Mouse (Mus musculus): ENCODE measurements at regions not wholly inside any gene's neighbourhood (a gene's known extent, or its start where the extent isn't known, plus 50 kb on each side); places are given as distances from the start of the nearest gene placed in this dataset.
"Not testable (repeated sequence)": the region's sequence is repeated elsewhere in the genome, so short reads cannot be mapped to it uniquely, and the experiment has no call there.

- DNase-seq (ENCODE audit: extremely low spot score in 1 of 2, low spot score in 2 of 2); intact Hi-C loops (cut with DNase I): not testable (repeated sequence)
Observed at GRCm38 (mm10) chr15:19242962-19243361, 424.2 kb downstream of the Cdh10 start.

DNA sequence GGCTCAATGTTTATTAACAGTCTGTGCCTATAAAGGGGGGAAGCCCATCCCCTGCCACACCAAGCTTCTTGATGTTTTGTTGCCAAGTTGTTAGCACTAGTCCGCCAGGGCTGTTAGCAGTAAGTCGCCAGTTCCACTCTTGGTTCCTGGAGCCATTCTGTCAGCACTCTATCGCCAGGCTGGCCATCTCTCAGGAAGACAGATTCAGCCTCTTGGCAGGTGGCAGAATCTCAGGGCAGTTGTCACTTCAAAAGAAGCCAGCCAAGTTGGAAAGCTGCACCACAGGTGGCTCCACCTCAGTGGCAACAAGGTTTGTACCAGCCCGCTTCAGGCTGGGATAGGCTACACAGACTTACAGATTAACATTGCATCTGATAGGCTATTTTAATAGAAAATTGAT is 428.7 kb downstream of the Cdh10 start:
- DNase-seq (ENCODE audit: extremely low spot score in 1 of 2, low spot score in 2 of 2), result no peak
- intact Hi-C loops (cut with DNase I), result no loop called here

- DNase-seq (ENCODE audit: extremely low spot score in 1 of 2, low spot score in 2 of 2), result peak in 1 of 2 experiments; percentile 36
- intact Hi-C loops (cut with DNase I), result loop anchor here (2.0 to 10.0 kb wide), 2 partner anchors 261 to 453 kb away; no protein-coding TSS in a partner anchor
Observed at GRCm38 (mm10) chr15:19275968-19276826, 457.4 kb downstream of the Cdh10 start.

DNA sequence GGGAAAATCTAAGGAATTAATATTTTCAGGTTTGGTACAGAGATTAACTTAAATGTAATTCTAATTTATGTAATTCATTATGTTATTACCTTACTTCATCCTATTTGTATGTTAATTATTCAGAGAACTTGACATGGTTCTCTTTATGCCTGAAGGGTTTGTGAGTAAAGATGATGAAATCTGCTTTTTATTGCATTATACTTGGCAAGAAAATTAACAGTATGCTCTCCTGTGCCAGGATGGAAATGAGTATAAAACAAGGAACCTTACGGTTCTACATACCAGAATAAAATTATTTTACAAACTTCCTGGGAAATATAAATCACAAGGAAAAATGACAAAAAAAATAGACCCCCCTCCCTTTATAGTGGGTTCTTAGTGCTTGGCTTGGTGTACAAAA is 497.6 kb downstream of the Cdh10 start:
- DNase-seq (ENCODE audit: extremely low spot score in 1 of 2, low spot score in 2 of 2), result no peak
- intact Hi-C loops (cut with DNase I), result no loop called here

DNA sequence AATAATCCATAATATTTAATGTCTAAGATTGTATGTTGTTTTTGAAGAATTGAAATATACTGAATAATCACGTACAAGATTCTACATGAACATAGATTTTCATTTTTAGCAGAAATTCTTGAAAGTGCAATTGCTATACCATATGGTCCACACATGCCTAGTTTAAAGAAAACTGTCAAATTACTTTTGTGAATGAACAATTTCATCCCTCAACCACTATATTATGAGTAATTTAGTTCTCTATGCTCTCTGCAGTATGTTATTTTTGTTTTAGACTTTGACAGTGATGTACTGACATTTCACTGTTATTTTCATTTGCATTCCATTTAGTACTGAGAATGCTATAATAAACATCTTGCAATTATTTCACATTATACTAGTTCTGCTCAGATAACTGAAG is 537.6 kb downstream of the Cdh10 start:
- DNase-seq (ENCODE audit: extremely low spot score in 1 of 2, low spot score in 2 of 2), result no peak
- intact Hi-C loops (cut with DNase I), result no loop called here

- DNase-seq (ENCODE audit: extremely low spot score in 1 of 2, low spot score in 2 of 2), result peak; percentile 22 to 42
- intact Hi-C loops (cut with DNase I), result loop anchor here (10.0 kb wide), 1 partner anchor 94 kb away; no protein-coding TSS in a partner anchor
Observed at GRCm38 (mm10) chr15:19360650-19361049, 541.9 kb downstream of the Cdh10 start.

- no peak for DNase-seq (ENCODE audit: extremely low spot score in 1 of 2, low spot score in 2 of 2)
- intact Hi-C loops (cut with DNase I), result no loop called here
Observed at GRCm38 (mm10) chr15:19389951-19390350, 571.2 kb downstream of the Cdh10 start.

DNA sequence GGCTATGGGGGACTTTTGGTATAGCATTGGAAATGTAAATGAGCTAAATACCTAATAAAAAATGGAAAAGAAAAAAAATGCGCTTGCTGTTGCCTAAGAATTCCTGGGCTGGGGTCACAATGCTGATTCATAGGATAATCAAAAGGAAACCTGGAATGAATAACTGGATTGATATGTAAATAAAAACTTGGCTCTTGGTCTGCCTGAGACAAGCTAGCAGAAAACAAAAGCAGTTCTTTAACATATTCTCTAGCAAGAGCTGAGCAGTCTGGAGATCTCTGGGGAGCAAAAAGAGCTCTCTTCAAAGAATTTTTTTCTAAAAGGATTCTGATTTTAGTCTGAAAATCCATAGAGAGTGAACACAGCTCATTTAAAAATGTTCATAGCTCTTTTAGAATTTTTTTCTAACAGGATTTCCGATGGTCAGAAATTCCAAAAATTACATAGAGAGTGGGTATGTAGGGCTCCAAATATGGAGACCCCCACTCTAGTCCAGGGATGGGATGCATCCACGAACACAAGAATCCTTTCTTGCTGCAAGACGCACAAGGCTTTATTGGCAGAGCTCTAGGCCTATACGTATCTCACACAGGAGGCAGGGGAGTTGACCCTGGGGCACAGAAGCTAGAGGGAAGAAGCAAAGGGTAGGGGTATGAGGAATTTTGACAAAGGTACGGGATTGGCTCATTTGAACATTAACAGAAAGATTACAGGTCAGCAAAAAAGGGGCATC is 572.7 kb downstream of the Cdh10 start:
- intact Hi-C loops (cut with DNase I), result no loop called here

DNA sequence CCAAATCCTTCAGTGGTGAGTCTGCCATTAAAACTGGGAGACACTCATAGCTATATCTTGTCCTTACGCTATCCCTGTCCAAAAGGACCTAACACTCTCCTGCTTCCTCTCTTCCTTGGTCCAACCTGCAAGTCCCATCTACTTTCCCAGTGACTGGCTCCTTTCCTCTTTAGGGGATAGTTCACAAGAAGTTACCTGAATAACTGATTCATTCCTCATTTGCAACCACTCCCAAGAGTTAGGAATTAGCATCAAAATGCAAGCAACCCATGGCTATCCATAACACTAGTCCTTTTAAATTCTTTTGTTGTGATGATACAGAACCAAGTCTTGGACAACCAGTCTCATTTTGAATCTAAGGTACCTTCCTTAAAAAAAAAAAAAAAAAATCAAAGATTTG is 576.9 kb downstream of the Cdh10 start:
- intact Hi-C loops (cut with DNase I), result no loop called here
- no peak for DNase-seq (ENCODE audit: extremely low spot score in 1 of 2, low spot score in 2 of 2)

More for the DNA sequence above, 572.7 kb downstream of the Cdh10 start:
- no peak for DNase-seq (ENCODE audit: extremely low spot score in 1 of 2, low spot score in 2 of 2)
